Mouse (Mus musculus) adrenal gland, postnatal 14 days (tissue): Measurements from ENCODE around the gene Il17a. TPM values are rescaled to one million over a fixed set of nuclear protein-coding genes. Genes with fewer than 3 reads are reported as not detected.

Experiments used
- microRNA-seq, 2 experiments: library from miRNA; unstranded; fragments of <30 nt; microRNA quantifications; one replicate each; pipeline ENCODE4 v1.2.0; 2021
- total RNA-seq: library from RNA; stranded (reverse); gene quantifications from 2 replicates; pipeline ENCODE4 v1.2.3, GENCODE M21; 2021

Gene Il17a
- total RNA-seq, 1 experiment from 2014 or later: not detected

Small RNA genes lying within 50 kb of the gene (microRNA-seq; reads per million reads assigned to microRNA genes)
- 0 to 1.1 reads per million in 2 experiments for gene Mir133b

Other genes starting within 250 kb of the Il17a start
- 0.04 and 0.78 TPM in 2 replicates for gene Pkhd1, start 112.8 kb upstream of the Il17a start, total RNA-seq
- not detected in 2 replicates for gene Il17f, start 59.7 kb downstream of the Il17a start, total RNA-seq
- gene Mcm3, start 89.4 kb downstream of the Il17a start, total RNA-seq: 35.1 and 41.6 TPM in 2 replicates
- 25.6 and 27.5 TPM in 2 replicates for gene Paqr8, start 159.7 kb downstream of the Il17a start, total RNA-seq
- gene Efhc1, start 220.7 kb downstream of the Il17a start, total RNA-seq: 1.7 and 1.9 TPM in 2 replicates